Mouse (Mus musculus) kidney, embryonic 16.5 days (tissue): ENCODE results near the gene Plac9a. TPM values are rescaled to one million over a fixed set of nuclear protein-coding genes. Genes with fewer than 3 reads are reported as not detected.

Experiments used
- ATAC-seq: fragments of 200-750 bp; cut with Nextera tagmentation; 2 replicates; pipeline ENCODE4 v1.8.0; 2017; ENCODE audit warnings: moderate TSS enrichment; ENCODE audit not compliant: low FRiP score, low TSS enrichment
- H3K27ac ChIP-seq: fragments of 300-500 bp; sonication (generic); 2 replicates; pipeline ENCODE4 v1.5.1; 2014; ENCODE audit warnings: low read length
- H3K27me3 ChIP-seq: fragments of 300-500 bp; sonication (generic); 2 replicates; pipeline ENCODE4 v1.6.1; 2014; ENCODE audit warnings: low read length, control low read depth, mixed read lengths; ENCODE audit not compliant: insufficient read depth
- H3K36me3 ChIP-seq: fragments of 300-500 bp; sonication (generic); 2 replicates; pipeline ENCODE4 v1.6.1; 2014; ENCODE audit warnings: low read length, control low read depth, mixed read lengths; ENCODE audit not compliant: insufficient read depth
- H3K4me1 ChIP-seq: fragments of 300-500 bp; sonication (generic); 2 replicates; pipeline ENCODE4 v1.6.1; 2014; ENCODE audit warnings: low read length, control low read depth, mixed read lengths; ENCODE audit not compliant: insufficient read depth
- H3K4me2 ChIP-seq: fragments of 300-500 bp; sonication (generic); replicated peaks from 2 replicates; pipeline ENCODE4 v1.6.1; 2014; ENCODE audit warnings: low read depth, low read length
- H3K4me3 ChIP-seq: fragments of 300-500 bp; sonication (generic); 2 replicates; pipeline ENCODE4 v1.5.1; 2014; ENCODE audit warnings: mild to moderate bottlenecking, low read length
- H3K9ac ChIP-seq: fragments of 300-500 bp; sonication (generic); replicated peaks from 2 replicates; pipeline ENCODE4 v1.6.1; 2014; ENCODE audit warnings: low read length
- H3K9me3 ChIP-seq: fragments of 300-500 bp; sonication (generic); 2 replicates; pipeline ENCODE4 v1.6.1; 2016; ENCODE audit warnings: low read length, control low read depth
- WGBS: fragments of 180-500 bp; shearing (Covaris S2); extraction: QIAGEN DNeasy Blood & Tissue Kit; methylation state at CpG from one replicate; pipeline ENCODE4 v1.1.7; 2014; 5-methylcytosine and 5-hydroxymethylcytosine counted together
- polyA plus RNA-seq: library from polyadenylated mRNA; unstranded; fragments of >200 nt; fragmentation: Nextera tagmentation; extraction: Ambion mirVana; gene quantifications from 2 replicates; pipeline ENCODE4 v1.2.1, GENCODE M21; 2015

Gene Plac9a
- polyA plus RNA-seq, 1 experiment from 2014 or later, result not detected

- peak overlapping the region; percentile 83 for H3K4me3 ChIP-seq
- ATAC-seq, result no peak
- no peaks in the 10 kb centered on the region for H3K9me3 ChIP-seq
- H3K4me1 ChIP-seq, result peaks cover 18% of the 10 kb centered on the region
- H3K36me3 ChIP-seq, result no peaks in the 10 kb centered on the region
- WGBS, result 3% methylated on average over 12 of the region's 12 CpGs
- H3K9ac ChIP-seq, result peak overlapping the region; percentile 82
- H3K4me2 ChIP-seq, result peak overlapping the region; percentile 97
- no peaks in the 10 kb centered on the region for H3K27me3 ChIP-seq
- peak overlapping the region; percentile 78 for H3K27ac ChIP-seq
Observed at GRCm38 (mm10) chr14:25842688-25843003, 60.3 kb downstream of the Plac9a start.

GRCm38 (mm10) chr14:25841991-25842687 is 60.8 kb downstream of the Plac9a start, which contains the start of gene Anxa11:
TSS of gene Anxa11 (plus strand) at chr14:25842156.
- peak; percentile 87 for ATAC-seq
- peak within 1 kb of the TSS; percentile 78 for H3K27ac ChIP-seq
- peak within 1 kb of the TSS; percentile 82 for H3K9ac ChIP-seq
- H3K4me1 ChIP-seq, result peaks cover 14% of the 10 kb centered on the region
- no peaks in the 10 kb centered on the region for H3K9me3 ChIP-seq
- under 1% methylated on average over 54 of the region's 54 CpGs for WGBS
- H3K27me3 ChIP-seq, result no peaks in the 10 kb centered on the region
- H3K4me3 ChIP-seq, result peak within 1 kb of the TSS; percentile 83
- peak within 1 kb of the TSS; percentile 97 for H3K4me2 ChIP-seq
- H3K36me3 ChIP-seq, result no peaks in the 10 kb centered on the region

- H3K4me1 ChIP-seq, result peaks cover 10% of the 10 kb centered on the region
- H3K4me3 ChIP-seq, result peak overlapping the region; percentile 83
- WGBS, result 4% methylated on average over 4 of the region's 4 CpGs
- peak overlapping the region; percentile 97 for H3K4me2 ChIP-seq
- H3K36me3 ChIP-seq, result no peaks in the 10 kb centered on the region
- no peak overlapping the region for H3K27ac ChIP-seq
- H3K9ac ChIP-seq, result peak overlapping the region; percentile 82
- ATAC-seq, result peak; percentile 8; the same call in 1 of the 2 replicates
- no peaks in the 10 kb centered on the region for H3K27me3 ChIP-seq
- H3K9me3 ChIP-seq, result no peaks in the 10 kb centered on the region
Observed at GRCm38 (mm10) chr14:25841579-25841978, 61.3 kb downstream of the Plac9a start.

GRCm38 (mm10) chr14:25840961-25841360 is 61.9 kb downstream of the Plac9a start:
- H3K4me1 ChIP-seq, result peaks cover 10% of the 10 kb centered on the region
- H3K9ac ChIP-seq, result no peak overlapping the region
- no peaks in the 10 kb centered on the region for H3K36me3 ChIP-seq
- 14% methylated on average over 7 of the region's 7 CpGs for WGBS
- 0 out of 2 replicates have a peak overlapping the region, but pooled peaks have one; percentile 34 for H3K27ac ChIP-seq
- no peaks in the 10 kb centered on the region for H3K27me3 ChIP-seq
- 0 out of 2 replicates have a peak, but pooled peaks have one; percentile 5 for ATAC-seq
- no peak overlapping the region for H3K4me3 ChIP-seq
- H3K4me2 ChIP-seq, result no peak overlapping the region
- no peaks in the 10 kb centered on the region for H3K9me3 ChIP-seq

GRCm38 (mm10) chr14:25839791-25840190 is 63.1 kb downstream of the Plac9a start:
- Histone ChIP-seq H3K27ac (no peak overlapping the region), H3K9me3 (no peaks in the 10 kb centered on the region), H3K4me1 (peaks cover 10% of the 10 kb centered on the region), H3K4me2 (no peak overlapping the region), H3K36me3 (no peaks in the 10 kb centered on the region), H3K27me3 (no peaks in the 10 kb centered on the region), H3K9ac (no peak overlapping the region), H3K4me3 (no peak overlapping the region)
- WGBS, result 69% methylated on average over 7 of the region's 7 CpGs
- ATAC-seq, result no peak

GRCm38 (mm10) chr14:25838411-25838810 is 64.5 kb downstream of the Plac9a start:
- H3K27ac ChIP-seq, result no peak overlapping the region
- WGBS, result 61% methylated on average over 8 of the region's 8 CpGs

More at GRCm38 (mm10) chr14:25838411-25838810, 64.5 kb downstream of the Plac9a start:
- ATAC-seq, result no peak
- H3K27me3 ChIP-seq, result no peaks in the 10 kb centered on the region
- H3K4me2 ChIP-seq, result no peak overlapping the region
- H3K9me3 ChIP-seq, result no peaks in the 10 kb centered on the region
- H3K4me3 ChIP-seq, result no peak overlapping the region
- H3K36me3 ChIP-seq, result no peaks in the 10 kb centered on the region
- H3K9ac ChIP-seq, result no peak overlapping the region
- peaks cover 10% of the 10 kb centered on the region for H3K4me1 ChIP-seq

Other genes with a start within 250 kb of the Plac9a start
- gene Ppif, start 208.9 kb downstream of the Plac9a start, polyA plus RNA-seq, result 42.4 and 55.5 TPM in 2 replicates
- 12.2 and 17.3 TPM in 2 replicates for gene Zcchc24, start 134.1 kb downstream of the Plac9a start, polyA plus RNA-seq
- gene Anxa11, start 60.9 kb downstream of the Plac9a start, polyA plus RNA-seq, result 65.8 and 67.9 TPM in 2 replicates
- 1.5 and 2.2 TPM in 2 replicates for gene Tmem254a, start 24.6 kb upstream of the Plac9a start, polyA plus RNA-seq
- gene Cphx1, start 35.2 kb upstream of the Plac9a start, polyA plus RNA-seq, result 0.17 TPM in 1 of 2 replicates, not detected in the other
- 1.0 and 1.1 TPM in 2 replicates for gene Duxbl1, start 75.5 kb upstream of the Plac9a start, polyA plus RNA-seq
- 35.4 and 41.6 TPM in 2 replicates for gene Gm9780, start 139.6 kb upstream of the Plac9a start, polyA plus RNA-seq
- 49.9 and 55.1 TPM in 2 replicates for gene Tmem254c, start 164.3 kb upstream of the Plac9a start, polyA plus RNA-seq
- gene Cphx2, start 178.4 kb upstream of the Plac9a start, polyA plus RNA-seq, result not detected in 2 replicates
- gene Cphx3, start 179.2 kb upstream of the Plac9a start, polyA plus RNA-seq, result 0.21 TPM in 1 of 2 replicates, not detected in the other
- 0.55 and 1.4 TPM in 2 replicates for gene Duxbl2, start 215.2 kb upstream of the Plac9a start, polyA plus RNA-seq